Mouse (Mus musculus) heart, postnatal 0 days (tissue): ENCODE results near the gene Myh3.

Experiments used
- CTCF ChIP-seq: IDR thresholded peaks from 2 replicates; pipeline ENCODE4 v1.5.1; 2016; ENCODE audit warnings: antibody characterized with exemption, control low read depth, low read depth
- EP300 ChIP-seq: IDR thresholded peaks from 2 replicates; pipeline ENCODE4 v1.6.1; 2016; ENCODE audit warnings: antibody characterized with exemption, low read depth

DNA sequence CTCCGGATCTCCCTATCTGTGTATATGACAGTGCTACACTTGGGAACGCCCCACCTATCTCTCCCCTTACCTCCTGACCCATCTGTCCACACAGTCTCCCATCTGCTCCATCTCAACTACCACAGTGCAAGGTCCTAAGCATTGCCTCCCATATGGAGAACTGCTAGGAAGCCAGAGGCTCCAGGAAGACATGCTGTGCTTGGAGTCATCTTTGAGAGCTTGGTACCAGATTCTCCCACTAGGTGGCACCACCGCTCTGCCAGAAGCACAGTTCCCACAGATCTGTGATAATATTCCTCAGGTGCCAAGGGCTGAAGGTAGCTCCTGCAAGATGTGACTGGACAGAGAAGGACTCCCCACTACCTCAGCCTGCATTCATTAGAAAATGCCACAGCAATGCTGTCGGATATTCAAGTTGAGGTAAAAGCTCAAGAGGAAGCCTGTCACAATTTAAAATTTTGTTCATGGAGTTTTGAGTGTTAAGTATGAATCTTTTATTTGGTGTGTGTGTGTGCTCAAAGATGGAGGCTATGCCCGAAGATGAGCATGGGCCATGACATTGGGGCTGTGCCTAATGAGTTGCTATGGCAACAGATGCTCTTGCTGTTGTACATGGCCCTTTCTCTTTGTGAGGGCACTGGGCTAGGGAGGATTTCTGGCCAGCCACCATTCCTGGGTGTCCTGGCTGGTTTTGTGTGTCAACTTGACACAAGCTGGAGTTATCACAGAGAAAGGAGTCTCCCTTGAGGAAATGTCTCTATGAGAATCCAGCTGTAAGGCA lies 32.3 kb downstream of the Myh3 start:
- TF ChIP-seq CTCF (peak; percentile 84), EP300 (no peak)
